Mouse (Mus musculus) left cerebral cortex, postnatal 25 days (tissue): ENCODE results near the gene Ccdc57. TPM values are rescaled to one million over a fixed set of nuclear protein-coding genes. Genes with fewer than 3 reads are reported as not detected.

Experiments used
- DNase-seq, 2 experiments: peaks; one replicate each; pipeline ENCODE4 v3.0.0; 2022; ENCODE audit warnings: low spot score in 2 of 2, mixed read lengths in 1 of 2
- intact Hi-C: fragments of 180-260 bp; cut with DNase I; formaldehyde crosslinking; loops from one replicate; pipeline ENCODE4 v1.15.1; 2025
- total RNA-seq, 2 experiments: library from RNA; stranded (reverse); gene quantifications; 2 replicates each; pipeline ENCODE4 v1.2.3; 2021

Ccdc57 gene
- 1 to 10 TPM; 6.7 to 8.0 TPM for total RNA-seq

- intact Hi-C loops: no loop called here
- DNase-seq: peak; percentile 93
Measured at GRCm38 (mm10) chr11:120932564-120933398, at the start of gene Ccdc57. Ccdc57 (minus strand) TSS chr11:120932872.

- intact Hi-C loops: no loop called here
Measured at GRCm38 (mm10) chr11:120982459-120982858, 49.8 kb upstream of the Ccdc57 start.

GRCm38 (mm10) chr11:120981661-120982060, 49.0 kb upstream of the Ccdc57 start:
- intact Hi-C loops: no loop called here
- DNase-seq: no peak

More at GRCm38 (mm10) chr11:120982459-120982858, 49.8 kb upstream of the Ccdc57 start:
- DNase-seq: no peak

- intact Hi-C loops: no loop called here
Measured at GRCm38 (mm10) chr11:120980427-120981035, 47.9 kb upstream of the Ccdc57 start.

GRCm38 (mm10) chr11:120979711-120980426, 47.2 kb upstream of the Ccdc57 start:
- intact Hi-C loops: no loop called here

More at GRCm38 (mm10) chr11:120980427-120981035, 47.9 kb upstream of the Ccdc57 start:
- no peak for DNase-seq

GRCm38 (mm10) chr11:120973318-120973717, 40.6 kb upstream of the Ccdc57 start:
- intact Hi-C loops: no loop called here
- DNase-seq: peak in 1 of 2 experiments; percentile 57

More at GRCm38 (mm10) chr11:120979711-120980426, 47.2 kb upstream of the Ccdc57 start:
- DNase-seq: no peak

GRCm38 (mm10) chr11:120971237-120971636, 38.6 kb upstream of the Ccdc57 start:
- intact Hi-C loops: no loop called here
- DNase-seq: no peak

- no peak for DNase-seq
- intact Hi-C loops: no loop called here
Measured at GRCm38 (mm10) chr11:120969742-120970141, 37.1 kb upstream of the Ccdc57 start.

GRCm38 (mm10) chr11:120965587-120965986, 32.9 kb upstream of the Ccdc57 start:
- intact Hi-C loops: no loop called here
- DNase-seq: no peak

- DNase-seq: no peak
- intact Hi-C loops: no loop called here
Measured at GRCm38 (mm10) chr11:120964195-120965157, 31.8 kb upstream of the Ccdc57 start.

- DNase-seq: no peak
- intact Hi-C loops: no loop called here
Measured at GRCm38 (mm10) chr11:120962909-120963308, 30.2 kb upstream of the Ccdc57 start.

- DNase-seq: no peak
- intact Hi-C loops: no loop called here
Measured at GRCm38 (mm10) chr11:120962050-120962771, 29.5 kb upstream of the Ccdc57 start.

GRCm38 (mm10) chr11:120961594-120961993, 28.9 kb upstream of the Ccdc57 start:
- intact Hi-C loops: no loop called here
- no peak for DNase-seq

- no peak for DNase-seq
- intact Hi-C loops: no loop called here
Measured at GRCm38 (mm10) chr11:120960248-120960647, 27.6 kb upstream of the Ccdc57 start.

- intact Hi-C loops: no loop called here
- DNase-seq: no peak
Measured at GRCm38 (mm10) chr11:120959564-120959963, 26.9 kb upstream of the Ccdc57 start.

GRCm38 (mm10) chr11:120959066-120959465, 26.4 kb upstream of the Ccdc57 start:
- no peak for DNase-seq
- intact Hi-C loops: no loop called here

- intact Hi-C loops: no loop called here
Measured at GRCm38 (mm10) chr11:120957731-120958257, 25.1 kb upstream of the Ccdc57 start.

GRCm38 (mm10) chr11:120957052-120957451, 24.4 kb upstream of the Ccdc57 start:
- intact Hi-C loops: no loop called here
- DNase-seq: no peak

More at GRCm38 (mm10) chr11:120957731-120958257, 25.1 kb upstream of the Ccdc57 start:
- DNase-seq: peak in 1 of 2 experiments; percentile 25
